Mouse (Mus musculus) bone marrow macrophage, adult 2 months (primary cell): ENCODE measurements around the gene Polm.

Experiments
- CTCF ChIP-seq: IDR thresholded peaks from 2 replicates; pipeline ENCODE4 v1.5.1; 2012; ENCODE audit warnings: low read depth, mild to moderate bottlenecking, low read length, moderate library complexity
- POLR2A ChIP-seq: IDR thresholded peaks from 2 replicates; pipeline ENCODE4 v1.6.1; 2012; ENCODE audit warnings: mild to moderate bottlenecking, low read depth, low read length, borderline replicate concordance

DNA sequence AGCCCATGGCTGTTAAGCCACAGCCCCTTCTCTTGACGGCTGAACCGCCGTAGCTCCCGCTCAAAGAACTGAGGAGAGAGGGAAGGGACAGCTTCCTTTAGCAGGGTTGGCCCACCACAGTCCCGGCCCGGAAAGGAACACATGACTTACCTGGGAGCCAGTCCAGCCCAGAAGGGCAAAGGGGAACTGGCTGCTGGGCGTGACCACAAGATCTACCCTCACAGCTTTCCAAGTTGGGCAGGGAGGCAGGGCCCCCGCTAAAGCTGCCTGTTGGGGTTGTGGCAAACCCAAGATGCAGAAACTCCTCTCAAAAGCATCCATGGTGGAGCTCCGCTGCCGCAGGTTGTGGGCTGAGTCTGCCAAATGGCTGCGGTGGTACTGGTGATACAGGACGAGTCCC, 8.5 kb downstream of the Polm start:
- TF ChIP-seq CTCF (no peak), POLR2A (no peak)
